Mouse (Mus musculus): ENCODE data around the gene Acoxl.

Gene Acoxl

DNA sequence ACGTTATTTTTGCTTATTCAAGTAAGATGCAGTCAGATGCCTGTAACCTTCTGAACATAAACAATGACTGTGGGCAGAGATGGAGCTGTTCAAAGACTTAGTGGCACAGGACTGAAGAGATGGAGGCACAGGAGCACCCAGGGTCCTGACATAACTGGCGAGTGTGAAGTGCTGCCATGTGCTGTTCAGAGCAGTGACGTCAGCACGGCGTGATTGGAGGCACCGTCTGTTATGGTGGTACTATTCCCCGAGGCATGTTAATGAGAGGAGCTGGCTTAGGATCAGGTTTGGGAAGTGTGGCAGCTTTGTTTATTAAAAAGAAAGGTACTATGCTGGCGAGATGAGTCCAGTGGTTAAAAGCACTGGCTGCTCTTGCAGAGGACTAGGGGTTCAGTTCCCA is 300.2 kb downstream of the Acoxl start:
- no peak for DNase-seq (ENCODE audit: extremely low spot score, low spot score)

DNA sequence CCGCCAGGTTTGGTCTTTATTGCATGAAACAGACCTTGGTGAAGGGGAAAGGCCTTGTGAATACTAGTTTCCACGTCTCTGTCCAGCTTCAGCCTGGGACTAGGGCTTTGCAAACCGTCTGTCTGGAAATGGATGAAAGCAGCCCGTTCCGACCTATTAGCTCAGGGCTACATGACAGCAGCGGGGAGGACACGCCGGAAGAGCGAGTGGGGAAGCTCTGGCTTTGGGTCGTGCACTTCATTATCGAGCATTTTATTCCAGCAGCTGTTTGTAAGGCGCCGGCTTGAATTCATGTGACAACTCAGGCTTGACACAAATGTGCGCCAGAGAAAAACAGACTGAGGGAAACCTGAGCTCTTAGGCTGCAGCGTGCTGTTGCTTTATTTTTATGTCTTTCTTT is 301.1 kb downstream of the Acoxl start:
- no peak for DNase-seq (ENCODE audit: extremely low spot score, low spot score)

DNA sequence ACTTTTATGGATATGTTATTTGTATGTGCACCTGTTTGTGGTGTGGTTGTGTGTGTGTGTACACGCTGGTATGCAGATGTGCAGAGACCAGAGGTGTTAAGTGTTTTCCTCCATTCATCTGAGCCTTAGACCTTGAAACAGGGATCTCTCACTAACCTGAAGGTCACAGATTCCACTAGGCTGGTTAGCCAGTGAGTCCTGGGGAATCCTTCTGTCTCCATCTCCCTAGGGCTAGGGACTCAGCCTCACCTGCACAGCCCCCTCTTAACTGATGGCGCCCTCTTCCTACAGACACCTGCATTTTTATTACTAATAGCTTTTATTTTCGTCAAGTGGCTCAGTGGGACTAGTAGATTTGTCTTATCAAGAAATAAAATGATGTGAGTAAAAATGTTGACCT is 301.5 kb downstream of the Acoxl start:
- no peak for DNase-seq (ENCODE audit: extremely low spot score, low spot score)

DNA sequence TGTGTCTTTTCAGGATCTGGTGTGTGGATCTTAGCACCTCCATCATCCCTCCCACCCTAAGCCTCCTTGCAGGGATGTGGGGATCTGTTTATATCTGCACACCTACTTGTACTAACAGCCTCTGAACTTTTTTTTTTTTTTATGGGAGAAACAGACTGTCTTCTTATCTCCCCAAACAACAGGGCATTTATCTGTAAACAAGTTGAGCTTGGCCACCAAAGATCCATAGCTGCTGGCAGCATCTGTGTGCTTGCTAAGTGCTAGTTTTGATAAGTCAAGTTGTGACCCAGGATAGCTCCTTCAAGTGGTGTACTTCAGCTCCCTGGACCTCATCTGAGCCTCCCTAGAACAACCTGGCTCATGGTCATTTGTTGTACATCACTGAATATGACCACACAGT is 305.3 kb downstream of the Acoxl start:
- DNase-seq (ENCODE audit: extremely low spot score, low spot score) = no peak

DNA sequence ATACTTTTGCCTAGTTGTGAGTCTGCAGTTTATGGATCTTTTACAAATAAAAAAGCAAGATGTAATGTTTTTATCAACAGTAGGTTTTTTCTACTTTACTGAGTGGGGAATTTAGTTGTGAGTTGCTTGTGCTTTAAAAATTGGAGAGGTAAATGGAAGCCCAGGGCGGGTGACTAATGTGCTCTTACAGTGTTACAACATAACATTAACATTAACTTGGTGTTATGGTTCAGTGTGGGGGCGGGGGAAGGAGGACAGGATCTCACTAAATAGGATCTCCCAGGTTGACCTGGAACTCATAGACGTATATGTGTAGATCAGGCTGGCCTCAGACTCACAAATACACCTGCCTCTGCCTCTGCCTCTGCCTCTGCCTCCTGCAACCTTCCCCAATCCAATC is 306.8 kb downstream of the Acoxl start:
- DNase-seq (ENCODE audit: extremely low spot score, low spot score) = no peak

DNA sequence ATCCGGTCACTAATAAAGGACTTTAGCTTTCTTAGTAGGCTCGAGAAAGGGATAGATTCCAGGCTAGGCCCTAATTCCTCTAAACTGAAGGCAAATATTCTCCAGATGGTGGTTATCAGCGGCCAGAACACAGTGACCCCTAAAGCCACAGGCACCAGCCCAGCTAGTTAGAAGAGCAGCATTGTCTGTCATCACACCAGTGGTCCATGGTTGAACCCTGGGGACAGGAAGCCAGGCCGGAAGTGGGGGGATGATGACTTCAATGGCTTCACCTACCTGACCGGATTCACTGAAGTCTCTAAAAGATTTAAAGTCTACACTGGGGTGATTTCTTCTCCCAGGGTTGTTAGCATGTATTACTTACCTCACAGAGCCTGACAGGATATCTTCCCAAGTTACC is 310.9 kb downstream of the Acoxl start:
- no peak for DNase-seq (ENCODE audit: extremely low spot score, low spot score)

DNA sequence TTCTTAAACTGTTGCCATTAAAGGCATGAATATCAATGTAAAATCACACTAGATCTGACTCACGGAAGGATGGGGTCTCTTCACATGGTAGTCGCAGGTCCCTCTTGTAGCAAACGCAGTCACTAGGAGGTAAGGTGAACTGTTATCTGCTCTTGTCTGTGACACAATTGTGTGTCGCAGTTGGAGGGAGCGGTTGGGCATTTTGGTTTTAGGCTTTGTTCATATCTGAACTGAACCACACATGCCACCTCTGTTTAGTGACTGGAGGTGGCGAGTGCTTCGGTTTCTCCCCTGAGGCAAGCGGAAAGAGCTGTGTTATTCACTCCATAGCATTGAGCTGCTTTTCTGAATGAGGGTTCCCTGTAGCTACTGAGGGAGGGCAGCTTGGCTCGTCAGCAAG is 313.5 kb downstream of the Acoxl start:
- no peak for DNase-seq (ENCODE audit: extremely low spot score, low spot score)

DNA sequence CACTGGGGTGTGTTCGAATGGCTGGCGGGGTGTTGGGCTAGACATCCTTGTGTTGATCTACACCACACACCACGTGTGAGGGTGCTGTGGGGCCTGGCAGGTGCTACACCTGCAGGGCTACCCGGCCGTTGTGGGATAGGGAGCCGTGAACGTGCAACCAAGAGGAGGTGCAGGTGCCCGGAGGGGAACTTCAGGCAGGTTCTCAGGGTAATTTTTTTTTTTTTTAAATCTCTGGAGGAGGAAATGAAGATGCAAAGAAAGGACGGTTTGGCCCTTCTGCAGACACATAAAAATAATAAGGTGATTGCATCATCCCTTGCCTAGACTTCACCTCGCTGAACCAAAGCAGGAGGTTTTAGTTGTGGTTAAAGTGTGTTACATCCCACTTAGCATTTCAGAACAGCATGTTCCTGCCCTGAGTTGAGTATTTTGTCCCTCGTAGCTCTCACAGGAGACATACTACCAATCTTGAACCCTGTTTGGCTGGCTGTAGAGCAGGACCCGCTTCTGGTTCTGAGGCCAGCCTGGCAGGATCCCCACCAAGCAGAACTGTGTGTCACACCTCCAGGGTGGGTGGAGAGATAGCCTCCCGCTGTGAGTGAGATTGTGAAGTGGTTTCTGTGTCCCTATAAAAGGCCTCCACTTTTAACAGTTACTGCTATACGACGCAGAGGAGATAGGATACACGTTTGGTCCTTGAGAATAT is 314.3 kb downstream of the Acoxl start:
- DNase-seq (ENCODE audit: extremely low spot score, low spot score) = no peak

DNA sequence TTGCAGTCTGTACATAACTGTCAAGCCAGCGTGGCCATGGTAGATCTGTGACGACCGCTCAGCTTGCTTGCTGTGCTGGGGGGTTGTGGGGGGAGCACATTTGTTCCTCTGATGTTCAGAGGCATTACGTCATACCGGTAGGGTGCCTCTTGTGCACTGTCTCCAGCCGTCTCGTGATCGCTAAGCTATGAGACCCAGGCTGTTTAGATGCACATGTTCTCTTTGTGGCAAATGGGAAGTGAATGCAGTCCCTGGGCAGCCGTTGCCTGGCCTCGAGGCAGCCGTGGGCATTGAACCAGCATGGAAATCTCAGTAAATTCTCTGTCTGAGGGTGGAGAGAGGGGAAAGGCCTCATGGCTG is 314.9 kb downstream of the Acoxl start:
- DNase-seq (ENCODE audit: extremely low spot score, low spot score) = no peak

DNA sequence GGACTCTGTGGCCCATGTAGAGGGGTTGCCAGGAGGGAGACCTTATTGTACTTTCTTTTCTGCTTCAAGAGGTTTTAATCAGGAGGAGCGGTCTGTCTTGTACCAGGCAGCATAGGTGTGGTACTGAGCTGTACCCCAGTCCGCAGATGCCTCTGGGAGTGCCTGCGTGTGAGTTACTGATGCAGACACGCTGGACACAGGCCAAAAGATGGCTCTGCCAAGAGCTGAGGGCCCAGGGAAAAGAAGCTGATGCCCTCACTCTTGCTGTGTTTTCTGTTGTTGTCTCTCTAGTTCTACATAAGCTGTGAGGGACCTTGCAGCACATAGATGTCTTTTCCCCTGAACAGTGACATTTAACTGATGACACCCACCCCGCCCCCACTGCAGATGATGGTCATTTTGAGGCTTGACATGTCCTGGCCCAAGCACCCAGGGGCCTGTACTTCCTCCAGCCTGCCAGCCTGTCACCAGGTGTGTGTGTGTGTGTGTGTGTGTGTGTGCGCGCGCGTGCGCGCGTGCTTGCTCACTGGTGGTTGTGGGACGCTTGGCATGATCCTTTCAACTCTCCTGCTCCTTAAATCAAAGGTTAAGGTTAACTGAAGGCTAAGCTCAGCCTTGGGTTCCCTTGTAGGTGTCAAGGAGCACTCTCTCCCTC is 316.9 kb downstream of the Acoxl start:
- no peak for DNase-seq (ENCODE audit: extremely low spot score, low spot score)

DNA sequence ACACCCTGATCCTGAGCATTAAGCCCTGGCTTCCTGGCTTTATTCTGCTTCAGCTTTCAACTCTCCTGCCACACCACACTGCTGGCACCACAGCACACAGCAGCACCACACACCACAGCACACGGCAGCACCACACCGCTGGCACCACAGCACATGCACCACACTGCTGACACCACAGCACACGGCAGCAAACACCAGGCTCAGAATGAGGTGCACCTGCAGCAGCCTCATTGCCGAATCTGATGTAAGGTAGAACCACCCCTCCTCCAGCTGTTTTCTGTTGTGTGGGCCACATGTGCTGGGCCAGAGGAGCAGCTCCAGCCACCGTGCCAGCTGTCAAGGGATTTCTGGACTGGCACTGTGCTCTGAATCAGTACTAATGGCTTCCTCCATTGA is 317.4 kb downstream of the Acoxl start:
- DNase-seq (ENCODE audit: extremely low spot score, low spot score) = no peak

DNA sequence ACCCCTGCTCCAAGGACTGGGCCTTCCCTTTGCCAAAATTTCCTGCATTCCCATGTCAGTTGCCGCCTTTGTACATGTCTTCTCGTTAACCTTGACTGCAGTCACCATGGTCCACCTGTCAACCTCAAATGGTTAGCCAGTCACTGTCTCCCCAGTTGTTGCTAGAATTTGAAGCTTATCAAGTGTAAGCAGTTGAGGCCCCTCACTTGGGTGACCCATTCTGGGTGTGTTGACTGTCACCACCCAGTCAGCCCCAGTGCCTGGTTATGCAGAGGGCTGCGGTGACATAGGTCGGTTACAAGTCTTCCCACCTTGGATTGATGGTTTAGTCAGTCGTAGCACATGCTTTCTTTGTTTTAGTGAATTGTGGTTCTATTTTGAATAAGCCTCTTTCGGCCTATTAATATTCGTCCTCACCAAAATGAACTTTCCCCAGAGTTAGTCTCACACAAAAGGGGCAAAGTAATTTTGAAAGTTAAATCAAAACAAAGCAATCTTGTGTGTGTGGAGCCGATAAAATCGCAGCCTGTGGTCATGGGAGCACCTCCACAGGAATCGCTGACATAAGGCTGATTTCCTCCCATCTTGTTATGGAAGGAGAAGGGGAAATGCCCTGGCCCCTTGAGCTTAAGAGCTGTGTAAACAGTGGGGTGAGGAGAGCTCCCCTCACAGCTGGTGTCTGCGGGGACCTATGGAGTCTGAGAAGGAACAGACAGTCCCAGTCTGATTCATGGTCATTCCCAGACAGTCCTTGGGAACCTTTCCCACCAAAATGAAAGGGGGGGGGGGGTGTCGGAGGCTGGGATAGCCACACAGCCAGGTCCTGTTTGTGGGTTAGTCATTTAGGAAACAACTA is 318.1 kb downstream of the Acoxl start:
- no peak for DNase-seq (ENCODE audit: extremely low spot score, low spot score)

DNA sequence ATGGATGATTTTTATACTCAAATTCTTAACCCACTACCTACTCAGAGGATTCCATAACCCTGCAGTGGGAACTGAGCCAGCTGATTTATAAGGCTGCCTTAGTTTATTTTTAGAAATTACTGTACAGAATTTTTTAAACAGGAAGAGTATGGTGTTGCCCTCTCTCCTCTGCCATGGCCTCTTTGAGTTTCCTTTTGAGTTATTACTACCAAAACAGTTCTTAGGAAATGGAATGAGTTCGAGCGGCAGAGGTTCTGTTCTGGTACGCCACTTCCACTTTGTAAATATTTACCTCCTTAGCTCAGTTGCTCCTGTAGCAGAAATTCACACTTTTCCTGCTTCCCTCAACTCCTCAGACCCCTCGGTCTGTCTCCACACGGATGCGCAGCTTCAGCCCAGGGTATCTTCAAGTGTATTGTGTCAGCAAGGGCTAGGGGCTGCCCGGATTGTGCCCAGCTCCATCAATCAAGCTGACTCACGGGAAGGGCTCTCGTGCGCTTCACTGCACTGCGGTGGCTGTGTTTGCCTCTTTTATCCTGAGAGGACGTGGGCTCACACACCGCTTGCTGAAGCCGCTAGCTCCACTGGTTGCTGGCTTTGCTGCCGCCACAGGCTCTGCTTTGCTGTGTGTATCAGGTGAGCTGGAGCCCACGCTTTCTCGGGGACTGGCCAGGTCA is 320.2 kb downstream of the Acoxl start:
- DNase-seq (ENCODE audit: extremely low spot score, low spot score) = no peak

DNA sequence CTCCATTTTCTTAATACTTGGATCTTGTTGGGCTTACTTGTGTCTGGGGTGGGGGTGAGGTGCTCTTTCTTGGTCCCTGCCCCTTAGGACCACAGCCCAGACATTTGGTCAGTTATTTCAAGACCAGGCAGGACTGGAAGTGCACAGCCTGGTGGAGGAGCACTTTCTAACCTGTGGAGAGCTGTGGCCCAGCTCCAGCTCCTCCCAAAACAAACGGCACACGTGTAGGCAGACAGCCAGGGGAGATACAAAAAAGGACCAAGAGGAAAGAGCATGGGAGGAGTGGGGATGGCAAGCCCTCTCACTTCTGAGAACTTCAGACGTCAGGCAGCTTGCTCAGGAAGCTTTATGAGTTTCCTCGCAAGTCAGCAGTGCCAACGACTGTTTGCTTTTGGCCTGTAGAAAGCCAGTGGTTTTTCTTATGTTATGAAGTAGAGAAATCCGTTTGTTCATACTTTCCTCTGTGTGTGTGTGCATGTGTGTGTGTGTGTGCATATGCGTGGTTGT is 321.0 kb downstream of the Acoxl start:
- DNase-seq (ENCODE audit: extremely low spot score, low spot score) = no peak

DNA sequence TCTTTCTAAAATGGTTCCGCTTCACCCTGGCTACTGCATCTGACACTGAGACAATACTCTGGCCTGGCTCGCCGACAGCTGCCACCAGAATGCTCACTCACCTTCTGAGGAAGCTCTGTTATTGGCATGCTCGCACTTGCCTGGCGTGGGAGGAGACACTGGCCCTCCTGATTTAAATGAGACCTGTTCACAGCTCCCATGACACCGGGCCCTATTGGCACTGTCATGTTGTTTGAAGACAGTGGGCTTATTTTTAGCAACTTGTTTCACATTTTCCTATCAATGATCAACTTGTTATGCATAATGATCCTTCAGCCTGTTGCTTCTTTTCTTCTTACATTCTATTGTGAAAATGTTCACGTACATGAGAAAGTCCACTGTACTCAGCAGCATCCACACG is 324.5 kb downstream of the Acoxl start:
- no peak for DNase-seq (ENCODE audit: extremely low spot score, low spot score)

DNA sequence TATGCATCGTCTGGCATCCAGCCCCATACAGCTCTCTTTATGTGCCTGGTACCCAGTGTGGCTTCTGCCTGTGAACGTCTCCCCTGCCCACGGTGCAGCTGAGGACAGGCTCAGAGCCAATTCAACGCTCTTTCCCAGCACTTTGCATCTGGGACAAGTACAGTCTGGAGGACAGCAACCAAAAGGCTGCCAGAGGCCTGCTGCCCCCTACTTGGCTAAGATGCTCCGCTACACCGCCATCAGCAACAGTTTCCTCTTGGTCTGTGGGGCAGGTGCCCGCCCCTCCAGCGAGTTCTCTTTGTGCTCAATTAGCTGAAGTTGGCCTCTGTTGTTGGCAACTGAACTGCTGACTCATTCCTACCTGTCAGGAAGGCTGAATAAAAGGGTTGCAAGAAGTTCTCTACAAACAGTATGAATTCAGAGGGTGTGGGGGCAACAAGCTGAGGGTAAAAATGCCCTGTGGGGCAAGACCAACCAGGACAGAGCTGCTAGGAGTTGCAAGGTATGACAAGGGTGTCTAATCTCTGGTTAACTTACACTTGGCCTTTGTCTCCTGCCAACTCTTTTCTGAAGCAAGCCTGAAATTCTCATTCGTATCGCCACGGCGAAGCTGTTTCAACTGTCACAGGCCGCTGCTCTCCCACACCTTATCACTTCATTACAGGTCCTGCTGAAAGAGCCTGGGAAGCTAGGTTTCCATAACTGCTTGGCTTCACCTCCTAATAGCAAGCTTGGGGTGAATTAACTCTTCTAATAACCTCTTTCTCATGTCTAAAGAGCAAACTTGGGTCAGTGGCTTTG is 328.1 kb downstream of the Acoxl start:
- DNase-seq (ENCODE audit: extremely low spot score, low spot score) = no peak

DNA sequence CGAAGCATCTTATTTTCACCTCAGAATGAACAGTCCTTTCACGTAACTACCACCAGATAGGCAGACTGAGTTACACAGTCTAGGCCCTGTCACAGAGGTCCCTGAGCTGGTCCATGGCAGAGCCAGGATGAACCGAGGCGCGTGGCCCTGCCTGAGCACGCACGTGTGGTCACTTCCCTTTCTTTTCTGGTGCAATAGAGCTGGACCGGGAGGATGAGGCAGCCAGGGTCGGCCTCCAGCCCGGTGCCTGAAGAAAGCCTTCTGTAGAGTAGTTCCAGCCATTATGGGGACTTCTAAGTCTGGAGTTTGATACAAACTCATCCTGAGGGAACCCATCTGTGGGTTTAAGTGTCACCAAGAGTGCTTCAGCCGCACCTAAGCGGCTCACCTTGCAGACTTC is 329.3 kb downstream of the Acoxl start:
- DNase-seq (ENCODE audit: extremely low spot score, low spot score) = no peak

DNA sequence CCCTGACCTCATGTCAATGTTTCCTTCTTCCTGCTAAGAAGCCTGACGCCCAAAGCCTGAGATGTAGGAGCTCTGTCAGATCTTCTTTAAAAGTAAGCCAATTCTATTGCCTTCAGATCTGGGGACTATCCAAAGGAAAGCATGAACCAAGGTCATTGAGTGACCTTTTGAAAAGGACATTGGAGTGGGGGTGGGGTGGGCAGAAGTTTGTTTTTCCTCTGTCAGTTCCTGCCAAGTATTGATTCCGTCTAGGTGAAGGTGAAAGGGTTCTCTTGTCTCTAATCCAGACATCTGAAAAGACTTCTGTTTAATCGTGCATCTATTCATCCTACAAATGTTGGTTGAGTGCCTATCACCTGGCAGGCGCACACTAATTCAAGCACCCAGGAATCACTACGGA is 330.8 kb downstream of the Acoxl start:
- no peak for DNase-seq (ENCODE audit: extremely low spot score, low spot score)

DNA sequence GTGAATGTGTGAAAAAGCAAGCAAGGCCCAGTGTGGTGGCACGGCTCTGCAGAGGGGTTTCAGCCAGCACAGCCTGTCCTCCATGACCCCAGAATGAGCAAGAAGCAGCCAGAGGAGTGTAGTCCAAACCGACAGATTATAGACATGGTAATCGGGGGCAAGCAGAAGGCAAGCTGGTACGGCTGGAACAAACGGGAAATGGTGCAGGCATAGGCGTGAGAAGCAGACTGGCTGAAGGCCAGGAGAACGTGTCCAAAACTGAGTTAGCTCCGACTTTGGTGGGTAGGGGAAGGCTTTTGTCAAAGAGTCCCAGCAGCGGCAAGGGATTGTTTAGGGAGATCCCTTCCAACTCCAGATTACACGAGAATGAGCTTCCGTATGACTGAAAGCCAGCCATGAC is 331.3 kb downstream of the Acoxl start:
- DNase-seq (ENCODE audit: extremely low spot score, low spot score) = no peak

DNA sequence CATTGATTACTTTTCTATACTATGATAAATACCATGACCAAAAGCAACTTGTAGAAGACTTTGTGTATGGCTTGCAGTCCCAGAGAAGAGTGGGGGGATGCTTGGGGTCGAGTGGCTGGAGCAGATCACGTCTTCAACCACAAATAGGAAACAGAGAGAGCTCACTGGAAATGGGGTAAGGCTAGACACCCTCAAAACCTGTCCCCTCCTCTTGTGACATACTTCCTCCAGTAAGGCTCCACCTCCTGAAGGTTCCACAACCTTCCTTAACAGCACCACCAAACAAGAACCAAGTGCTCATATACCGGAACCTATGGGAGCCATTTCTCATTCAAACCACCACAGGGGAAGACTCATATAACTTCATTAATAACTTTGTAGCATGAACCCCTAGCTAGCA is 331.9 kb downstream of the Acoxl start:
- no peak for DNase-seq (ENCODE audit: extremely low spot score, low spot score)

DNA sequence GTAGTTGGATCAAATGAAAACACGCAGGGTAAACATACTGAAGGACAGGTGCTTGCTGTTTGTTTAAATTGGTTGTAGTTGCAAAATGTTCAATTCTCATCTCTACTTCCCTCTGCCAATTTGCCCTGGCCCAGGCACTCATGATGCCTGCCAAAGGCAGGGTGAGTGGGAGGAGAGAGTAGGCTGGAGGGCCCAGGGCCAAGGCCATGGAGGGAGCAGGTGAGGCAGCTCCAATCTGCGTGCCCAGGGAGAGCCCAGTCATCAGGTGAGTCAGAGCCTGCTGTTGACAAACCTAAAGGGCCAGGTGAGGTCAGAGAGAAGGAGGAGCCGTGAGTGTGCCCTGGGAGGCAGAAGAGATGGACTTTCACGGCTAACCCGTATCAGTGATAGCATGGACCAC is 333.6 kb downstream of the Acoxl start:
- DNase-seq (ENCODE audit: extremely low spot score, low spot score) = no peak

Measured in neural tube, embryonic 10.5 days (tissue).